Mouse (Mus musculus) common myeloid progenitor, adult 5-6 weeks (primary cell): Measurements from ENCODE around the gene Ssc4d. TPM values are rescaled to one million over a fixed set of nuclear protein-coding genes. Genes with fewer than 3 reads are reported as not detected.

Experiments used
- ATAC-seq: replicated peaks from 2 replicates; pipeline ENCODE4 v1.8.0; 2016; ENCODE audit warnings: low read depth, mild to moderate bottlenecking, moderate TSS enrichment, inconsistent platforms; ENCODE audit not compliant: poor library complexity, severe bottlenecking
- total RNA-seq: library from RNA; stranded (forward); fragments of 200-1000, 187-1606 nt; gene quantifications from 2 replicates; pipeline ENCODE4 v1.2.3, GENCODE M21; 2017

The Ssc4d gene
- total RNA-seq, 1 experiment from 2014 or later = 1.3 TPM

DNA sequence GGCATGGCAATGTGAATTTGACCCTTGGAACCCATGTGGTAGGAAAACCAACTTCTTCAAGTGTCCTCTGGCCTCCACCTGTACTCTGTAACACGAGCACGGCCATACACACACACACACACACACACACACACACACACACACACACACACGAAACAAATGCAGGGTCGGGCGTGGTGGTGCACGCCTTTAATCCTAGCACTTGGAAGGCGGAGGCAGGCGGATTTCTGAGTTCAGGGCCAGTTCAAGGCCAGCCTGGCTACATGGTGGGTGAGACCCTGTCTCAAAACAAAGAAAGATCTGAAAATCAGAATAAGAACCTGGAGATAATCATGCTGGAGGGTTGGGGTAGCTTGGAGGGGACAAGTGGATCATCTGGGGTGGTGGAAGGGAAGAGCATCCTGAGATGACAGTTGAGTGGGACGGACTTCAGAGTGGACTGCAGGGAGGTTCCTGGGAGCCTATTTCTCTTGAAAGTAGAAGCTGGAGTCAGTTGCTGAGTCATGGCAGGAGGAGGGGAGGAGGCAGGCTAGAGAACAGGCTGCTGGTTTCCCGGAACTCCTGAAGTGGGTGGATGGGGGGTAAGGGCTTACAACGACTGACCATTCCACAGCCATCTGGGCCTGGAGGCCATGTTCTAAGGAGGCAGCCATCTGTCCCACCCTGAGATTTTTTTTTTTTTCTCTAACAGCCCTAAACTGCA is 23.5 kb downstream of the Ssc4d start:
- ATAC-seq = peak; percentile 77

DNA sequence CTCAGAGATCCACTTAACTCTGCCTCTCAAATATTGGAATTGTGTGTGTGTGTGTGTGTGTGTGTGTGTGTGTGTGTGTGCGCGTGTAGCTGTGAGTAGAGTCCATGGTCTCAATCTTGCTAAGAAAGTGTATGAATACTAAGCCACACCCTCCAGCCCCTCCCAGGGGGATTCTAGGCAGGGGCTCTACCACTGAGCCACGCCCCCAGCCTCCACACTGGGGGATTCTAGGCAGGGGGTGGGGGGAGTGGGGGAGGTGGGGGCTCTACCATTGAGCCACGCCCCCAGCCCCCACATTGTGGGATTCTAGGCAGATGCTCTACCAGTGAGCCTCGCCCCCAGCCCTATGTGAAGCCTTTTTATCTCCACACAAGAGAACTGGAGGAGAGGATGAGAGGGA is 27.7 kb downstream of the Ssc4d start:
- no peak for ATAC-seq

DNA sequence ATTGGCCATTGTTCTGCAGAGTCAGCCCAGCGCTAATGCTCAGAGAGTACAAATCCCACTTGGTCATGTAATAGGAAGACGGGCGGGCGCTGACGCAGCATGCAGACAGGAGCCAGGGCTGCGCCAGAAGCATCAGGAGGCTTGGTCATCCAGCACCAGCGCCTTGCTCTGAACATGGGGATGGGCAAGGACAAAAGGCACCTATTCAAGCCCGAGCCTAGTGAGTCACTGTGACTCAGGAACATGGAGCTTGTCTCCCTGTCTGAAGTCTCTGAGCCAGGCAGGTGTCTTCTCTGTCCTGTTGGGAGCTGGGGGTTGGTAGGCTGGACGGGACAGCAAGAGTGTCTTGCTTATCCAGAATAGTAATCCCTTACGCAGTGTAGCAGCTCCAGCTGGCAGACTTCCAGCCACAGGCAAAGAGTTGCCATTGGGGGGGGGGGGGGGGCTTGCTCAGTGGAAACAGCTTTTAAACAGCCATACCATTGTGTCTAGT is 28.4 kb downstream of the Ssc4d start:
- ATAC-seq = no peak

DNA sequence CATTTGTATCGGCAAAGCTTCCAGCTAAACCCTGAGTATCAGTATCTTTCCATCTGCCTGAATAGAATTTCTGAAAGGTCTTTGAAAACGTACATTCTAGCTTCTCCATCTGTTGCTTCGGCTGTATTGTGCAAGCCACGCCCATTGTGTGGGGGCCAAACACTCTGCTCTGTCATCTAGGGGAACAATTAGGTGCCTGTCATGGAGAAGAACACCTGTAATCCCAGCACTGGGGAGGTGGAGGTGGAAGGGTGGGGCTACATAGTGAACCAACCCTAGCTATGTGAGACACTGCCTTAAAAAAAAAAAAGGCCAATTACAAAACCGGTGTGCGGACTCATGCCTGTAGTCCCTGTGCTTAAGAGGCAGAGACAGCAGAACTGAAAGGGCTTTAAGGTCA is 31.6 kb downstream of the Ssc4d start:
- ATAC-seq = no peak

DNA sequence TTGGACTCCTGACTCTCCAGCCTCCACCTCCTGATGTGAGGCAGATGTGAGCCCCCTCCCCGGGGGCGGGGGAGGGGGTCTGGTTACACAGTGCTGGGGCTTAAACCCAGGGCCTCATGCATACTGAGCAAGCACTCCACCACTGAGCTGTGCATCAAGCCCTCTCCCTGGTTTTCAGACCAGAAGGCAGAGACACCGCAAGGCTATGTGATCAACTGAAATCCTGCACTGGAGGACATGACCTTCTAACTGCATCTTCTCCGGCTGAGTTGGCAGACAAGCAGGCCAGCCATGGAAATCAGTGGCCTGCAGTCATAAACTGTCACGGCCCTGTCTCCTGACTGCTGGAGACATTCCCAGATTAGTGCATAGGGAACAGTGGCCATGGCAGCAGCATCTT is 33.7 kb downstream of the Ssc4d start:
- ATAC-seq = no peak

DNA sequence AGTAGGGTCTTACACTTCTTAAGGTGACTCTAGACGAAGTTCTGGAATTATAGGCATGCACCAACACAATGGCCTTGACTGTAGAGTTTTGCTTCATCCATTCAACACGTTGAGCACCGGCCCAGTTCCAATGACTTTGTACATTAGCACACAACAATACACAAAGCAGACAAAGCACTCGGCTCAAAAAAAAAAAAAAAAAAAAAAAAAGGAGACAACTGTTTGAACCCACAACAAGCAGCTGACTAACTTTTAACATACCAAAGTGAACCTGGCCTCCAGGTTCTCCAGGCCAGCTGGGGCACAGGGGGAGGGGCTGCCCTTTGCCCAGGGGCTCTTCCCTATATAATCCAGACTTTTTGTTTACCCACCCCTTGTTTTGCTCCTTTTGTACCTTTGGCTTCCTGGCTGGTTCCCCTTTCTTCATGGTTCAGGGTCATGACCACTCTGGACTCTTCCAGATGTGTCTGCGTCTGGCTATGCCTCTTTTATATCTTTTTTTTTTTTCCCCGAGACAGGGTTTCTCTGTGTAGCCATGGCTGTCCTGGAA is 38.6 kb downstream of the Ssc4d start:
- ATAC-seq = no peak

DNA sequence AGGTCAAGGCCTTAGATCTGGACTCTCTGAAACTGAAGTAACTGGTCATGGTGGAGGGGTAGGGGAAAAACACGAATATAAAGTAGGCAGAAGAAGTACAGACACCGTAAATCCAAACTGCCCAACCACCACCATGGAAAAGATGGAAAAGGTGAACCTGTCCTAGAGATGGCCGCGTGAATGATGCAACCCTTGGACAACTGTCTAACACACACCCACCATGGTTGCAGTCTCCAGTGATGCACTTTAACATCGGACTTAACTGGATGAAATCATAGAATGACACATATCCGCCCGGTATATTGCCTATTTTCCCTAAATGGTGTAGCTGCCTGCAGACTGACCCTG is 39.2 kb downstream of the Ssc4d start:
- ATAC-seq = 0 out of 2 replicates have a peak, but pooled peaks have one; percentile 0

DNA sequence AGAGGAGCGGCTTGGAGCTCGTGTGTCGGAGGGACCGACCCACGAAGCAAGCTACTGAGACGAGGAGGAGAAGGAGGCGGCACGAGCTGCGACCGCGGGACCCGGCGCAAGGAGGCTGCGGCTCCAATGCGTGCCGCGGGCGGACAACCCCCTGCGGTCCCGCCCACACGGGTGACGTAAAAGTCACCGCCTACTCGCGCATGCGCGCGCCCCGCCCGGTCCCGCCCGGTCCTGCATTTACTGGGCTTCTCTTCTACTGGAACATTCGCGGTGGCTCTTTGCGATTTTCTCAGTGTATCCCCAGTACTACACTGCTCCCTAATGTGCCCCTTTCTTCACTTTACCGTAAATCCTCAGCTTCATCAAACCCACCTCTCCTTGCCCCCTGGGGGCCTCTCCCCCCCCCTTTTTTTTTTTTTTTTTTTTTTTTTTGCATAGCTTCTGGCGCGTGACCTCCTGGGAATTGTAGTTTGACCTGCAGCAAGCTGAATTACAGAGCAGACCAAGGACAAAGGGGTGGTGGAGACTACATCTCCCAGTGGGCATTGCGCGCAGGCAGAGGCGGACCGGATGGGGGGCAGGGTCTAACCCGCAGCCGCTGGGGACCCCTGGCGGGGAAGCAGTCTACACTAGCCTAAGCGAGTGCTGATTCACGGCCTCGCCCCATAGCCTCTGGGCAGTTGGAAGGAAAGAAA is 39.7 kb downstream of the Ssc4d start, which contains the start of gene Ywhag:
Ywhag (minus strand) TSS at position 136 of the 695 bp plus-strand sequence.
- peak; percentile 91 for ATAC-seq

DNA sequence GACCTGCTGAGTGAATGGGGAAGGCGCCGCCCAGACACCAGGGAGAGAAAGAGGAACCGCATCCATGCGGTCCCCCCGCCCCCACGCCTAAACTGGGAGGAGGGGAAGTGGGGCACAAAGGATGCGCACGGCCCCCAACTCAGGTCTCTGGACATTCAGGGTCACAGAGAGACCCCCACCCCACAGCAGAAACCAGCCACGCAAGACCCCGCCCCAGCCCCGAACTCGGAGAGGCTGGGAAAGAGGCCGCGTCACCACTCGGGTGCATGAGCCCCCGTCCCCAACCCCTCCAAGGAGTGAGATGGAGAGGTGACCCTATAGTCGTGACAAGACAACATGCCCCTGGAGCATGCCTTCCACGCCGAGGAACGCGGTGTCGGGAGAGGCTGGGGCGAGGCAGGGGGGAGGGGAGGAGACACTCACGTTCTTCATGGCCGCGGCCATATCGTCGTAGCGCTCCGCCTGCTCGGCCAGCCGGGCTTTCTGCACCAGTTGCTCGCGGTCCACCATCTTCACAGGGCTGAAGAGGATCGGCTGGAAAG is 40.4 kb downstream of the Ssc4d start:
- ATAC-seq = peak; percentile 55

DNA sequence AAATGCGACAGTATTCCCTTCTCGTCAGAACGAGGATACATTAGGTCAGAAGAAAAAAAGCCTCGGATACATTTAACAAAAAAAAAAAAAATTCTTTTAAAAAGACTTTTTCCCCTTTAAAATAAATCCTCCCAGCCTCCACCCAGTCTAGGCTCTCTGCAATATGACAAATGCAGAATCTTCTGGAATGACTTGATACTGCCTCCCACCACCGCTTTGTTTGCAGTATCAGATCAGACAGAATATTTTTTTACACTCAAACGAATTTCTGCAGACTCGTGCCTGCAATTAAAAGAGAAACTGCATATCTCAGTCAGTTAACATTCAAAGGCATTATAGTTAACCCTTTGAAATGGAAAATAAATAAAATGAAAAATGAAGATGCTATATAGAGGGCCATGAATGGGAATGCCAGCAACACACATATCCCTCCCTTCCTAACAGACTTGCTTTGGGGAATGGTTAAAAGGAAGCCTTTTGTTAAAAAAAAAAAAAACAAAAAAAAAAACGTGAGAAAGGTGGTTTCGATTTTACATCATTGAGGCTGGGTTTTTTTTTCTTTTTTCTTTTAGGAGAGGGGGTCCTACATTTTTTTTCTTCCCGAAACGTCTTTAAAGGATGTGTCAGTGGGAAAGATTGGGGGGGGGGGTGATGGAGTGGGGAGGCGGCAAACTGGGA is 41.0 kb downstream of the Ssc4d start:
- no peak for ATAC-seq

DNA sequence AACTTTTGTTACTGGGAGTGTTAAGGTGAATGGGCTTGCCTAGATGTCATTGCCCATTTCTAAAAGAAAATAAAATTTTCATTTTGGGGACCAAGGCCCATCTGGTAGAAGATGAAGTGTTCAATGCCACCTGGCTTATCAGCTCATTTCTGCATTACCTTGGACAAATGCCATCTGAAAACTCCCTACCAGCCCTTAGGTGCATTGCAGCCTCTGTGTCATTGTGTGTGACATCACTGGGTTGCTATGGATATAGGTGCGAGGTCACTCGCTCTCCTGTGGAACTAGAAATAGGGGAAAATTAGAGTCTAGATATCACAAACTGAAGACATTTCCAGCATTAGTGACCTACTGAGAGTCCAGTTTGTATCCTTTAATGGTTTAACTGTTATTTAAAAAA is 42.0 kb downstream of the Ssc4d start:
- ATAC-seq = no peak

DNA sequence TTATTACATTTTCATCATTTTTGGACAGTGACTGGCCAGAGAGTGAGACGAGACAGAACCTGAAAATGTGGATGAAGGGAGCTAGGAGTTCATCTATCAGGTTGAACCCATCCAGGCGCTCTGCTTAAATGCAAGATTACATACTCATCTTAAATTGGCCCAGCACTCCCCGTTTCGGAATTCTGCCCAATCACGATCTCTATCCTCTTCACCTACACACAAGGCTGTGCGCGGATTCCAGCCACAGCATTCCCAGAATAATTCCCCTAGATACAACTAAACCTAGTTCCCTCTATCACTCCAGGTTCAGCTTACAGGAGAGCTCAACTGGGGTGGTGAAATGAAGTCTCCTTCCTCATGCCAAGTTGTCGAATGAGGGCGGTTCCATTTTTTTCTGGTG is 42.8 kb downstream of the Ssc4d start:
- no peak for ATAC-seq

DNA sequence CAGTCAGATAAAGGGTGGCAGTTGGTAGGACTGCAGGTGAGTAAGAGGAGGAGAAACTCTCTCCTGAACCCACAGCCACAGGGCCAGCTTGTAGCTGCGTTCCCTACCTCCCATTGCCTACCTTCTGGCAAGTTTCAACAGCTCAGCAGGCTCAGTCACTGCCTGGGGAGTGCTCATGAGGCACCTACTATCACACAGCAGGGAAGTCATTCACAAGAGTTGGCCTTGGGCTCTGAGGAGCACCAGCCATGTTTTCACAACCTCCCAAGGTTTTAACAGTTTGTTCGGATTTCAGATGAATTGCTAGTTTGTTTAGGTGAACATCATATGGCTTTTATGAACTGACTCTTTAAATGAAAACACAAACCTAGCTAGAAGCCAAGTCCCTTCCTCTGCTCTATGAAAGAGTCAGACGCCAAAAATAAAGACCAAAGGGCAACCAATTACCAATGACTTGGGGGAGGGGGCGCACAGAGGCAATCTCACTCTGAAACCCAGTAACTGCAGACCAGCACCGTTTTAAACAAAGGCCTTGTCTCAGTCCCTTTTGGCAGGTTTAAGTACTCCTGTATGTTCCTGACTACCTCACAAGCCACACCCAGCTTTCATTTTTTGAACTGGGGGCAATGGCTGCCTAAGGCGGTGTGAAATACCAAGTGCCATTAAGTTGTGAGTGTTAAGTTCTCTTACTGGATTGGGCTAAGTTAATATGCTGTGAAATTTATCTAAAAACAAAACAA is 44.5 kb downstream of the Ssc4d start:
- ATAC-seq = no peak

DNA sequence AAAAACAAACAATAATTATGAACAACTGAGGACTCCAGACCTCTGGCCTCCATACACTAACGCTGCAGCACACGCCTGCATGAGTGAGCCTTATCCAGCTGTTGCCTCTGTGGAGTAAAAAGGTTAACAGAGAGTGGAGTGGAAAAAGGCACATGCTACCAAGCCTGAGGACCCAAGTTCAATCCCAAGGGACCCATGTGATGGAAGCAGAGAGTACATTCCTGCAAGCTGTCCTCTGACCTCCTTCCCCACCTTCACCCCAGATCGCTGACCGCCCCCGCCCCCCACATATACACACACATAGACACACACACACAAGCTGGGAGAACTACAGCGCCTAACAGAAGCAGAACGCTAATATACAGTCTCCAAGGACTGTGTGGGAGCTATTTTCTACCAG is 50.4 kb downstream of the Ssc4d start:
- no peak for ATAC-seq

DNA sequence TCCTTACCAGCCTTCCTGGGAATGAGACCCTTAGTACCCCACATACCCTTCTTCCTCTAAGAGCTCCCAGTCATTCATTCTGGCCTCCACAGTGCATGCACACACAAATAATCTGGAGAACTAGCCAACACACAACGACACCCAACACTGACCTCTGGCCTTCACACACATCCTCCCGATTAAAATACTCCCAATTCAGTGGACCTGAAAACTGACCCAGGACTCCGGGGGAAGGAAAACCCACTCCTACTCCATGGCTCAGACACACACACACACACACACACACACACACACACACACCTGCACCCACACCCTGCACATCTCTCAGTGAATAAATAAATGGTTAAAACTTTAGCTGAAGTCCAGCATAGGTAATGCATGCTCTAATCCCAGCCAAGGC is 54.4 kb downstream of the Ssc4d start:
- ATAC-seq = no peak

DNA sequence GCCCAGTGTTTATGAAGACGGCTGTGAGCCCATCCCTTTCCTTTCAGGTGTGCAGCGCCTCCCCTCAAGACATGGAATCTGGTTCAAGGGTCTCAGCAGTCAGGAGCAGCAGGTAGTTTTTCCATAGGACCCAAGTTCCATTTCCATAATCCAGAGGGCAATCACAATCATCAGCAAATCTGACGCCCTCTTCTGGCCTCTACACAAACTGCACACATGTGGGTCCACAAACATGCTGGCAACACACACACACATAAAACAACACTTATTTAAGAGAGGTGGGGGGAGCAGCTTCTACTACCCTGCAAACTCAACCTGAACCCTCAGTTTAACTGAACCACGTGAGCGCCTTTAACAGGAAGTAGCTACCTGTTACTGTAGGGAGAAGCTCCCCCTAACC is 55.7 kb downstream of the Ssc4d start:
- ATAC-seq = no peak

DNA sequence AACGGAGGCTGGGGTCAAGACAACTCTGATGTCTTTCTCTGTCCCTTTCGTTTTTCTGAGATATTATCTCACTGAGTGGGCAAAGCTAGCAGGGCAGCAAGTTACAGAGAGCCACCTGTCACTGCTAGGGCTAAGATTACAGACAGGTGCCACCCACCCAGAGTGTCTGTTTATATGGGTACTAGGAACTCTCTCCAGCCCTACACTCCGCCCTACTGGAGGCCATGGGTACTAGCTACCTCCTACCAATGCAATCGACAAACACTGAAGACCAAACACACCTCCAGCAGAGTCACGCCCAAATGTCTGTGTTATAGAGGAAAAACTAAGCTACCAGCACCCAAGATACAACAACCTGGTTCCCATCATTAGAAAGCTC is 56.3 kb downstream of the Ssc4d start:
- no peak for ATAC-seq

DNA sequence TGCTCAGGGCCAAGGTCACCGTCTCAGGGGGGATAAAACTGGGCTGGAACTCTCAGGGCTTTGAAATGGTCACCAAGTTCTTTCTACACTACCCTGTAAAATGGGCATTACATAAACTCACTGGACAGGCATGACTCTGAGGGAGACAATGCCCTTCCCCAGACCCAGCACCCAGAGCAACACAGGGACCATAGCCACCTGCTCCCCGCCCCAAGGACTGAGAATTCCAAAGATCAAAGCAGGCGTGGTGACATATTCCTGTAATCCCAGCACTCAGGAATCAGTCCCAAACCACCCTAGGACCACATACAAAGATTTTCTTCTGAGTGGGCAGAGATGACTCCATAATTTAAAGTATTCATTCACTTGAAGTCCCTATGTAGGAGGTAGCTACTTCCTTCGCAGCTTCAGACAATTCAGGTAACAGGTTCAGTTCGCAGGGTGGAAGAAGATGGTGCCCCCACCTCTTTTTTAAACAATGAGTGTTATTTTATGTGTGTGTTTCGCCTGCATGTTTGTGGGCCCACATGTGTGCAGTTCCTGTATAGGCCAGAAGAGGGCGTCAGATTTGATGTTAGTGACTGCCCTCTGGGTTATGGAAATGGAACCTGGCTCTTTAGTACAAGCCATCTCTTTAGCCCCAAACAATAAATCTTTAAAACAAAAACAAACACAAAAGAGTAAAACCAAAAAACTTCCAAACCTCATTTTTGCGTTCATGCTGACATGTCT is 56.8 kb downstream of the Ssc4d start:
- ATAC-seq = no peak

DNA sequence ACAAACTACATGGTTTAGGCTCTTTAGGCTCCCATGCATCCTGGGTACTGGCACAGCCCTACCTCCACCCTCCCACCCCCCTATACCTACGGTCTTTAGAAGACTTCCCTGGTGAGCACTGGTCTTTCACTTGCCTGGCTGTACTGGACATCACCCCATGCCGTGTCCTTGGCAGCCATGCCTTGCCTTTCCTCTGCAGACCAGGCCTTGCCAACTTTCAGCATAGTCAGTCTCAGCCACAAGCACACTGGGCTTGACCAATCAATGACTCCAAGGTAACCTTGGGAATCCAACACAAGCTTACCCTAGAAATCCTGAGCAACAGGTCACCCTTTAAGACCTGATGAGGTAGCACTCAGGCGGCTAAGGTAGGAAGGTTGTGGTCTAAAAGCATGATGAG is 57.7 kb downstream of the Ssc4d start:
- no peak for ATAC-seq
